Mouse (Mus musculus) brain, embryonic 14.5 days (tissue): ENCODE data around the gene Rhd.

Source experiments
- CTCF ChIP-seq: fragments of 200-500 bp; IDR thresholded peaks from 2 replicates; pipeline ENCODE4 v1.5.1; 2012; ENCODE audit warnings: inconsistent platforms, mild to moderate bottlenecking, moderate library complexity, borderline replicate concordance; ENCODE audit not compliant: insufficient read depth, insufficient read length; ENCODE audit errors: extremely low read depth
- POLR2A ChIP-seq: fragments of 200-500 bp; IDR thresholded peaks from 2 replicates; pipeline ENCODE4 v1.6.1; 2012; ENCODE audit warnings: mild to moderate bottlenecking, inconsistent platforms, borderline replicate concordance; ENCODE audit not compliant: poor library complexity, insufficient read depth, insufficient read length, severe bottlenecking; ENCODE audit errors: extremely low read depth

GRCm38 (mm10) chr4:134918381-134918780 lies 54.0 kb downstream of the Rhd start:
- TF ChIP-seq CTCF = no peak
- no peak for TF ChIP-seq POLR2A
